Mouse (Mus musculus) E14TG2a.4 (cell line): ENCODE measurements at regions not wholly inside any gene's neighbourhood (a gene's known extent, or its start where the extent isn't known, plus 50 kb on each side); places are given as distances from the start of the nearest gene placed in this dataset.
"Not testable (repeated sequence)": the region's sequence is repeated elsewhere in the genome, so short reads cannot be mapped to it uniquely, and the experiment has no call there.

Source experiments
- H3K27me3 ChIP-seq: 2 replicates; pipeline ENCODE4 v1.6.1; 2014; ENCODE audit warnings: low read length, control low read depth; ENCODE audit not compliant: insufficient read depth
- H3K36me3 ChIP-seq: 2 replicates; pipeline ENCODE4 v1.6.1; 2014; ENCODE audit warnings: low read length, control low read depth; ENCODE audit not compliant: insufficient read depth
- H3K4me1 ChIP-seq: replicated peaks from 2 replicates; pipeline ENCODE4 v1.6.1; 2014; ENCODE audit warnings: low read depth, low read length, control low read depth
- H3K4me3 ChIP-seq: replicated peaks from 2 replicates; pipeline ENCODE4 v1.5.1; 2014; ENCODE audit warnings: mild to moderate bottlenecking, low read length
- H3K9me3 ChIP-seq: 2 replicates; pipeline ENCODE4 v1.6.1; 2014; ENCODE audit warnings: low read length, control low read depth
- CTCF ChIP-seq: conservative IDR thresholded peaks from 2 replicates; pipeline ENCODE4 v1.5.1; 2014; ENCODE audit warnings: low read length
- NANOG ChIP-seq: IDR thresholded peaks from 2 replicates; pipeline ENCODE4 v1.6.1; 2014; ENCODE audit warnings: borderline replicate concordance, low read length, mixed read lengths
- POU5F1 ChIP-seq: IDR thresholded peaks from 2 replicates; pipeline ENCODE4 v1.6.1; 2014; ENCODE audit warnings: low read length, borderline replicate concordance

DNA sequence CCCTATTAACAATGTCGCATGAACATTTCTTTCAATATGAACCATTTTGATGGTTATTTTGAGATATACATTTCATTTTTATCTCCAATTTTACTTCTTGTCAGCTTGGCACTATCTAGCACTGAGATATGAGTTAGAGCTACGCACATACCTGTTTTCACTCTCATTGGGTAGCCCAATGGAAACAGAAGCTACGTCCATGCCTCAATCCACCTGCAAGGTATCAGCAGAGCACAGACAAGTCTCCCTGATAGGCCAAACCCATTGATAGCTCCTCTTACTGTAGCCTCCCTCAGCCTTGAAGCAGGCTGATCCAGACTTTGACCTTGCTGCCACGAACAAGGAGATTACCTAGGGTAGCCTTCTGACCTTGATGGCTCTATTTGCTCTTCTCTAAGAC lies 582.4 kb upstream of the Mms22l start:
- TF ChIP-seq NANOG (no peak), POU5F1 (no peak), CTCF (no peak)
- Histone ChIP-seq H3K27me3 (no peaks in the 10 kb centered on the region), H3K4me1 (0 out of 2 replicates have a peak, but pooled peaks cover 4% of the 10 kb centered on the region), H3K4me3 (no peak overlapping the region), H3K36me3 (no peaks in the 10 kb centered on the region), H3K9me3 (no peaks in the 10 kb centered on the region)

DNA sequence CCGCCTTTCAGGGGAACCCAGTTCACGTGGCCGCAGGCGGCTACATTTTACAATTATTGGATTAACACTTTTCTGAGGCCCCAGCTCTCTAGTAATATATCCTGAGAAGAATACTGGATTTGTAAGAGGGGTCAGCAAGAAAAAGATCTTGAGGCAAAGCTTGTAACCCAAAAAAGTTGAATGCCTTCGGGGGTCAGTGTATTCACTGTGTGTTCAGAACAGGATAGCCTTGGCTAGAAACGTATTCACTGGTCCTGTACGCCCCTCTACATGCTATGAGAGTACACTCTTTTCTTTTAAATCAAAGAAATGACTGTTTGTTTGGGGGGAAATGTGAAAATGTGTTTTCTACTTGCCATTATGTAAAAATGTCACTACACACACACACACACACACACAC lies 581.8 kb upstream of the Mms22l start:
- no peak overlapping the region for H3K4me3 ChIP-seq
- no peaks in the 10 kb centered on the region for H3K27me3 ChIP-seq
- H3K36me3 ChIP-seq: no peaks in the 10 kb centered on the region
- H3K4me1 ChIP-seq: 0 out of 2 replicates have a peak, but pooled peaks cover 4% of the 10 kb centered on the region
- no peaks in the 10 kb centered on the region for H3K9me3 ChIP-seq
- TF ChIP-seq POU5F1: no peak
- no peak for TF ChIP-seq NANOG
- no peak for TF ChIP-seq CTCF

DNA sequence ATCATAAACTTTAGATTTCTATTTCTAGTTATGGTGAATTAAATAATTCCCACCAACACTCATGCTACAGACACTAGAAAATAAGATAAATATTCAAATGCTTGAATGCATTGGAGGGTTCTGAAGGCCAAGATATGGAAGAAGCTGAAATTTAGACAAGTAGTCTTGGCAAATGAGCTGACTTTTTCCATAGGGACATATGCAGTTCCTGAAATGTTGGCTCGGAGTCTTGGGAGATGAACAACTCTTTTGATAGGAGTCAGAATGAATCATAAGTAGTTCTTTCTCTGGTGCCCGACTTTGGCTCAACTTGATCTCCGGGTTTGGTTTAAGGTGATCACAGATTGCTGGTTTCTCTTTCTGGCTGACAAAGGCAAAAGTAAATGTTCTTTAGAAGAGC lies 574.7 kb upstream of the Mms22l start:
- TF ChIP-seq NANOG (no peak), POU5F1 (no peak), CTCF (no peak)
- no peak overlapping the region for H3K4me3 ChIP-seq
- H3K27me3 ChIP-seq: no peaks in the 10 kb centered on the region
- no peaks in the 10 kb centered on the region for H3K36me3 ChIP-seq
- no peaks in the 10 kb centered on the region for H3K9me3 ChIP-seq
- H3K4me1 ChIP-seq: no peaks in the 10 kb centered on the region

DNA sequence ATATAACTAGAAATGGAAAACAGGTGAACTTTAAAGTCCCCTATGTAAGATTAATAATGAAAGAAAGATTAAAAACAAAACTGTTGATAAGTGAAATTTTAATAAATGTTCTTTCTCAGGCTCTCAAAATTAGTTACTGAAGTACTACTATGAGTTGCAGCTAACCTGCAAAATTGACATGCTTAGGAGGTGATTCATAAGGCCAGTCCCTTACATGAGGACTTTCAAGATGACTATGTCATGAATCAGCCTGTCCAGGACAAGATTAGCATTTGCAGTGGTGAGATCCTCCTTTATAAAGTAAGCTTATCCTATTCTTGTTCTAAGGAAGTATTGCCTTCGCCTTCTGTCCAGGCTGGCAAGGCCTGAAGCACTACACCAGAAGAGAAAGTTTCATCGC lies 542.1 kb upstream of the Mms22l start:
- Histone ChIP-seq H3K4me1 (no peaks in the 10 kb centered on the region), H3K9me3 (no peaks in the 10 kb centered on the region), H3K4me3 (no peak overlapping the region), H3K36me3 (no peaks in the 10 kb centered on the region), H3K27me3 (no peaks in the 10 kb centered on the region)
- TF ChIP-seq NANOG (no peak), CTCF (no peak), POU5F1 (no peak)

DNA sequence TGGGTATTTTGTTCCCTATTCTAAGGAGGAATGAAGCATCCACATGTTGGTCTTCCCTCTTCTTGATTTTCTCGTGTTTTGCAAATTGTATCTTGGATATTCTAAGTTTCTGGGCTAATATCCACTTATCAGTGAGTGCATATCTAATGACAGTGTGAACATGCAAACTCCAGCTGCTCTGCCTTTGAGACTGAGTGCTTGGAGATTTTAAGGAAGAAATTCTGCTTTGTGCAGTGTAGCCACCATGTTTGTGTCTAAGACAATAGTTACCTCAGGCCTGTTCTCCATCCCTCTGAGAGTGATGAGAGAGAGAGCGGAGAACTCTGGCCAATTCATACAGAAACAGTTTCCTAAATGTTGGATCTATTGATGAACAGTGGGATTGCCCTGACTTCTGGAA lies 514.1 kb upstream of the Mms22l start:
- not testable (repeated sequence) for H3K27me3 ChIP-seq, H3K4me3 ChIP-seq, H3K36me3 ChIP-seq, H3K9me3 ChIP-seq
- peaks cover 12% of the 10 kb centered on the region for H3K4me1 ChIP-seq

DNA sequence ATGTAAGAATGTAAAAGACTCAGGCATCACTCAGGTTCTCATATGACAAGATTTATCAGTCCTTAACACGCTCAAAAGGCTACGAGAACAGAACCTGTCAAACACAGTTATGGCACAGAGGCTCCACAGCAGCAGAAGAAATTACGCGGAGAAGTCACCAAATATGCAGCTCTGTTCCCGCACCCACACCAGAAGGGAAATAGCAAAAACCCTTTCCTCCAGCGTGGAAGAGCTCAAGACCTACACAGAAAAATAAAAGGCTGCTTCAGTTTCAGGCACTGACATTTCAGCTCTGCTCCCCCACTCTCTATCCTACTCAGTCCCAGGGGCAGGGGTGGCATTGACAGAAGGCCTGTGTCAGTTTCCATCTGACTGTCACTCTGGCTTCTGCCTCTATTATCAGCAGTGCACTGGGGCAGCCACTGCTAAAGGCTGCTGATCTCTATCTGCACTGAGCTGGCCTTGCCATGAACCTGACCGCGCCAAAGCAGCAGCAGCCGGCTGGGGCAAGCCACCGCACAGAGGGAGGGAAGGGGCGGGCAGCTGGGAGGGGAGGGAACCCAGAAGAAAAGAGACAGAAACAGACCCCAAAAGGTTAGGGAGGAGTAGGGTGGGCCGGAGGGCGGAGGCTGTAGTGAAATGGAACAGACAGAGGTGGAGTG lies 513.3 kb upstream of the Mms22l start:
- no peaks in the 10 kb centered on the region for H3K36me3 ChIP-seq
- no peak for TF ChIP-seq POU5F1
- H3K4me3 ChIP-seq: peak overlapping the region; percentile 41; the same call in 1 of the 2 replicates
- no peaks in the 10 kb centered on the region for H3K9me3 ChIP-seq
- no peaks in the 10 kb centered on the region for H3K27me3 ChIP-seq
- H3K4me1 ChIP-seq: peaks cover 12% of the 10 kb centered on the region

DNA sequence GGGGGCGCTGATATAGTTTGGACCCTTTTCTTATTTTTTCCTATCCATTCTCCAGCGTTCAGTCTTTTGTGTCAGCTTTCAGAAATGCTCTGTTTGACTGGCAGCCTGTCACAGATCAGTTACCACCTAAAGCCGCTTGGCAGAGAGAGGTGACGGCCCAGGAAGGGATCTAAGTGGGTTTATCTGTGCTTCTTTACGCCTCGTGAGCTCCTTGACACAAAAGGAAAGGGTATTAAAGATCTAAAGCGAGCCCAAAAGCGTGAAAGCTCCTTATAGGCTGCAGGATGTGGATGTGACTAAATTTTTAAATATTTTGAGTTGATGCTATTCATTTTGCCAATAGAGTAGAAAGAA lies 512.8 kb upstream of the Mms22l start:
- Histone ChIP-seq H3K4me1 (peaks cover 12% of the 10 kb centered on the region), H3K4me3 (0 out of 2 replicates have a peak overlapping the region, but pooled peaks have one; percentile 41), H3K36me3 (no peaks in the 10 kb centered on the region), H3K27me3 (no peaks in the 10 kb centered on the region), H3K9me3 (no peaks in the 10 kb centered on the region)
- TF ChIP-seq CTCF (no peak), POU5F1 (no peak), NANOG (no peak)

DNA sequence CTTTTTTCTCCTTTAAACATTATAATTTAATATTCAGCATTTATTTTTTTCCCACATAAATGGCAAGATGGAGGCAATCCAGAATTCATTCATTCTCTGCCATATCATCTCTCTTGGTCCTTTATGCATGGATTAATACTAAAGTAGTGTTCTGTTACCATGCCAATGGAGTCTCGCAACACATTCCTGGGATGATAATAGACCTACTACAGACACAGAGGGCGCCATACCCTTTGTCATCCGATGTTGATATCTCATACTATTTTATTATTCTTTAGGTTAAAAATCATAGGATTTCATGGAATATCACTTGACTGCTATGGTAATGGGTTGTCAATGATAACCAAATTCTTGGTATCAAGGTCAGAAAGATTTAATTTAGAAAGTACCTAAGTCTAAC lies 512.2 kb upstream of the Mms22l start:
- no peaks in the 10 kb centered on the region for H3K9me3 ChIP-seq
- TF ChIP-seq CTCF (no peak), NANOG (no peak), POU5F1 (no peak)
- H3K4me3 ChIP-seq: no peak overlapping the region
- peaks cover 12% of the 10 kb centered on the region for H3K4me1 ChIP-seq
- no peaks in the 10 kb centered on the region for H3K36me3 ChIP-seq
- no peaks in the 10 kb centered on the region for H3K27me3 ChIP-seq

DNA sequence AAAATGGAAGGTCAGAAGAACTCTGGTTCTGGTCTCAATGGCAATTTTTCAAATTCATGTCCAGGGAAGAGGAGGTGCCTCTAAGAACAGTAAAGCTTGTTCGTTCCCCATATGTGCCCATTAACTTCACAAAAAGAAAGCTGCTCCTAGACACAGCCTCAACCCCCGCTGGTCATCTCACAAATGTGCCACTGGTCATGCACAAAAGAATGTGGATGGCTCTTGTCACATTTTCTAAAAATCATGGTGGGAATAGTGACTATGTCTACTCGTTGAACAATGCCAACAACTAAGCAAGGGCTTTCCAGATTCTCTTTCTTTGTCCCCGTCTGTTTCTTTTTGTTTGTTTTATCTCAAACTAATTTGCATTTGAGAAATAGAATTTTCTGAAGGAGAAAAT lies 510.3 kb upstream of the Mms22l start:
- Histone ChIP-seq H3K4me1 (peaks cover 16% of the 10 kb centered on the region), H3K36me3 (no peaks in the 10 kb centered on the region), H3K27me3 (no peaks in the 10 kb centered on the region), H3K9me3 (no peaks in the 10 kb centered on the region), H3K4me3 (no peak overlapping the region)
- TF ChIP-seq CTCF (no peak), POU5F1 (no peak), NANOG (no peak)

DNA sequence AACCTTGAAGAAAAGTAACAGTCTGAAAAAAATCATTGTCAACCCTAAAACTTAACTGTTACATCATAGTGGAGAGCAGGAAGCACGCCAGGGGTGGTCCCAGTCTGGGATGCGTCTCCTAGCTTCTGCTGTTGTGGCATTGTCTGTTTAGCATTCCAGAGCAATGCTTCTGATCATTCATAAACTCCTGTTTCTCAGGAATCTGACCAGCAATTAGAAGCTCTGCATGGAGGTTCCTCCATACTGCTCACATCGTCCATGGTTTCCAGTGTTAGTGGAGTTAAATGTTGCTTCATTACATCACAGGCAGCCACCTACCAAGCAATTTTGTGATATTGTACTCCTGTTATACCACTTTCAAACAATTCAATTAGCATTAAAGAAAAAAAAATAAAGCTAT lies 502.4 kb upstream of the Mms22l start:
- no peak overlapping the region for H3K4me3 ChIP-seq
- H3K4me1 ChIP-seq: 0 out of 2 replicates have a peak, but pooled peaks cover 4% of the 10 kb centered on the region
- no peaks in the 10 kb centered on the region for H3K27me3 ChIP-seq
- TF ChIP-seq POU5F1: no peak
- no peak for TF ChIP-seq CTCF
- TF ChIP-seq NANOG: no peak
- no peaks in the 10 kb centered on the region for H3K36me3 ChIP-seq
- no peaks in the 10 kb centered on the region for H3K9me3 ChIP-seq
